Mouse (Mus musculus): ENCODE results near the gene Msgn1. TPM values are rescaled to one million over a fixed set of nuclear protein-coding genes. Genes with fewer than 3 reads are reported as not detected.
A peak's percentile ranks its signal among the peaks of the same experiment; 100 is the strongest.

The Msgn1 gene
- polyA plus RNA-seq, 1 experiment from 2014 or later: not detected

- WGBS: 59% methylated on average over 18 of the region's 18 CpGs
- no peaks in the 10 kb centered on the region for H3K27me3 ChIP-seq (replicated peaks; ENCODE audit: control insufficient read depth, insufficient read depth, low read length)
- H3K9me3 ChIP-seq (ENCODE audit: control insufficient read depth, low read length): no peaks in the 10 kb centered on the region
- H3K4me1 ChIP-seq (ENCODE audit: control insufficient read depth, insufficient read depth, low read length): no peaks in the 10 kb centered on the region
- ATAC-seq: peak; percentile 80
- H3K27ac ChIP-seq (ENCODE audit: low read length): peak overlapping the region; percentile 59
- no peaks in the 10 kb centered on the region for H3K36me3 ChIP-seq (ENCODE audit: control insufficient read depth, insufficient read depth, low read length)
- H3K4me3 ChIP-seq (ENCODE audit: low read length): no peak overlapping the region
- 0 out of 2 replicates have a peak overlapping the region, but pooled peaks have one; percentile 8 for H3K4me2 ChIP-seq (ENCODE audit: low read depth, low read length)
- no peak overlapping the region for H3K9ac ChIP-seq (ENCODE audit: low read depth, low read length)
Observed at GRCm38 (mm10) chr12:11203694-11204665, 4.8 kb downstream of the Msgn1 start.

- H3K4me3 ChIP-seq (ENCODE audit: low read length): no peak overlapping the region
- H3K9me3 ChIP-seq (ENCODE audit: control insufficient read depth, low read length): no peaks in the 10 kb centered on the region
- ATAC-seq: no peak
- H3K4me1 ChIP-seq (ENCODE audit: control insufficient read depth, insufficient read depth, low read length): no peaks in the 10 kb centered on the region
- no peaks in the 10 kb centered on the region for H3K36me3 ChIP-seq (ENCODE audit: control insufficient read depth, insufficient read depth, low read length)
- H3K27ac ChIP-seq (ENCODE audit: low read length): no peak overlapping the region
- no peaks in the 10 kb centered on the region for H3K27me3 ChIP-seq (replicated peaks; ENCODE audit: control insufficient read depth, insufficient read depth, low read length)
- no peak overlapping the region for H3K9ac ChIP-seq (ENCODE audit: low read depth, low read length)
- H3K4me2 ChIP-seq (ENCODE audit: low read depth, low read length): no peak overlapping the region
- 88% methylated on average over 8 of the region's 8 CpGs for WGBS
Observed at GRCm38 (mm10) chr12:11202476-11202875, 6.3 kb downstream of the Msgn1 start.

DNA sequence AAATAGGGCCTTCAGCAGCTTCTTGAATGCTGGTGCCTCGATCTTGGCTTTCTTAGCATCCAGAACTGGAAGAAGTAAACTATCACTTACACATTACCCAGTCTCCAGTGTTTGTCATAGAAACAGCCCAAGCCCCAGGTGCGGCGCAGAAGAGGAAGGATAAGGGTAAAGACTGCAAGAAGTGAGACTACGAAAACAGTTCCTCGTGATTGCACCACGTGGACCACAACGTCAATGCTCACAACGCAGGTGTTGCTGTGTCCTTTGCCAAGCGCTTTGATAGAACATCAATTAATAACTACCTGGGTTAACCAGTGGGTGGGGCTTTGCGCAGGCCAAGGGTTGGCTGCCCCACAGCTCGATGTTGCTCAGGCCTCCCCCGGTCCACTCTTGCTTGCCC lies 8.1 kb downstream of the Msgn1 start:
- no peak overlapping the region for H3K27ac ChIP-seq (ENCODE audit: low read length)
- H3K4me1 ChIP-seq (ENCODE audit: control insufficient read depth, insufficient read depth, low read length): no peaks in the 10 kb centered on the region
- no peaks in the 10 kb centered on the region for H3K9me3 ChIP-seq (ENCODE audit: control insufficient read depth, low read length)
- no peak overlapping the region for H3K4me2 ChIP-seq (ENCODE audit: low read depth, low read length)
- no peak for ATAC-seq
- 90% methylated on average over 12 of the region's 12 CpGs for WGBS
- no peaks in the 10 kb centered on the region for H3K36me3 ChIP-seq (ENCODE audit: control insufficient read depth, insufficient read depth, low read length)
- H3K27me3 ChIP-seq (replicated peaks; ENCODE audit: control insufficient read depth, insufficient read depth, low read length): no peaks in the 10 kb centered on the region
- no peak overlapping the region for H3K4me3 ChIP-seq (ENCODE audit: low read length)
- no peak overlapping the region for H3K9ac ChIP-seq (ENCODE audit: low read depth, low read length)

DNA sequence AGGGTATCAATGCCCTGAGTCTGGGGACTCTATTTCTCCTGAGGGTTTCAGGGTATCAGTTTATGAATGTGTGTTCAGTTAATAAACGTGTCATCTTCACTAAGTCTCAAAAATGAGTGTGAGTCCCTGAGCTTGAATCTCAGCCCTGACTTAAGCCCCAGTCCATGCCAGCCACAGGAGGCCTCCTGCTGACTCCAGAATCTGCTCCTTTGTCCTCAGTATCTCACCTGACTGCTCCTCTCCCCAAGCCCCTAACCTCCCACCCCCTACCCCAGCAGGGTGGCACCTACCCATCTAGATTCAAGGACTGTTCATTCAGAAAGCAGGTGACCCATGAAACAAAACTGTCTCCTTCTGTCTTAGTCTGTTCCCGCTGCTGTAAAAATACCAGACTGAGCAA lies 10.2 kb downstream of the Msgn1 start:
- Histone ChIP-seq H3K36me3 (ENCODE audit: control insufficient read depth, insufficient read depth, low read length) (no peaks in the 10 kb centered on the region), H3K4me1 (ENCODE audit: control insufficient read depth, insufficient read depth, low read length) (no peaks in the 10 kb centered on the region), H3K9me3 (ENCODE audit: control insufficient read depth, low read length) (no peaks in the 10 kb centered on the region), H3K9ac (ENCODE audit: low read depth, low read length) (no peak overlapping the region), H3K4me3 (ENCODE audit: low read length) (no peak overlapping the region), H3K27me3 (replicated peaks; ENCODE audit: control insufficient read depth, insufficient read depth, low read length) (no peaks in the 10 kb centered on the region), H3K4me2 (ENCODE audit: low read depth, low read length) (no peak overlapping the region), H3K27ac (ENCODE audit: low read length) (no peak overlapping the region)
- 47% methylated on average over 2 of the region's 2 CpGs for WGBS
- no peak for ATAC-seq

GRCm38 (mm10) chr12:11198026-11198425 lies 10.7 kb downstream of the Msgn1 start:
- Histone ChIP-seq H3K4me3 (ENCODE audit: low read length) (no peak overlapping the region), H3K4me2 (ENCODE audit: low read depth, low read length) (no peak overlapping the region), H3K36me3 (ENCODE audit: control insufficient read depth, insufficient read depth, low read length) (no peaks in the 10 kb centered on the region), H3K4me1 (ENCODE audit: control insufficient read depth, insufficient read depth, low read length) (no peaks in the 10 kb centered on the region), H3K27ac (ENCODE audit: low read length) (no peak overlapping the region), H3K27me3 (replicated peaks; ENCODE audit: control insufficient read depth, insufficient read depth, low read length) (no peaks in the 10 kb centered on the region), H3K9ac (ENCODE audit: low read depth, low read length) (no peak overlapping the region), H3K9me3 (ENCODE audit: control insufficient read depth, low read length) (no peaks in the 10 kb centered on the region)
- WGBS: 41% methylated on average over 4 of the region's 4 CpGs
- no peak for ATAC-seq

DNA sequence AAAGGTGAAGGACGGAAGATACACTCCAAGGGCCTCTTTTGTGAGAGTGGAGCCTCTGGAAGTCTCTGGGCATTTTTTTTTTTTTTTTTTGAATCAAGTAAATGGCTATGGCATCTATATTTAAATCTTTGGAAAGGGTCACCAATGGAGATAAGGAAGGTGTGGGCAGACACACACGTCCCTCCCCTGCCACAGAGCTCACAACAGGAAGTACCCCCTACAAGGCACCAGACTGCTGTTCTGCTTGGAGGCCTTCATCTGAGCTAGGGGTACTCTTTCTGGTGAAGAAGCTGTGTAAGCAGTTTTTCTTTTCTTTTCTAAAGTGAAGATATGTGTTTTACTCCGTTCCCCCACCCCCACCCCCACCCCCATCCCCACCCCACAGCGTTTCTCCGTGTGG lies 11.9 kb downstream of the Msgn1 start:
- H3K27me3 ChIP-seq (replicated peaks; ENCODE audit: control insufficient read depth, insufficient read depth, low read length): no peaks in the 10 kb centered on the region
- no peak overlapping the region for H3K4me2 ChIP-seq (ENCODE audit: low read depth, low read length)
- no peak for ATAC-seq
- H3K27ac ChIP-seq (ENCODE audit: low read length): no peak overlapping the region
- no peaks in the 10 kb centered on the region for H3K9me3 ChIP-seq (ENCODE audit: control insufficient read depth, low read length)
- H3K9ac ChIP-seq (ENCODE audit: low read depth, low read length): no peak overlapping the region
- no peaks in the 10 kb centered on the region for H3K36me3 ChIP-seq (ENCODE audit: control insufficient read depth, insufficient read depth, low read length)
- WGBS: 55% methylated on average over 5 of the region's 5 CpGs
- H3K4me1 ChIP-seq (ENCODE audit: control insufficient read depth, insufficient read depth, low read length): no peaks in the 10 kb centered on the region
- H3K4me3 ChIP-seq (ENCODE audit: low read length): no peak overlapping the region

- peak; percentile 52; the same call in 1 of the 2 replicates for ATAC-seq
- WGBS: 9% methylated on average over 16 of the region's 19 CpGs
- no peaks in the 10 kb centered on the region for H3K36me3 ChIP-seq (ENCODE audit: control insufficient read depth, insufficient read depth, low read length)
Observed at GRCm38 (mm10) chr12:11196142-11196597, 12.6 kb downstream of the Msgn1 start.

GRCm38 (mm10) chr12:11195031-11195430 lies 13.7 kb downstream of the Msgn1 start:
- H3K9ac ChIP-seq (ENCODE audit: low read depth, low read length): no peak overlapping the region
- 78% methylated on average over 1 of the region's 1 CpGs for WGBS
- H3K36me3 ChIP-seq (ENCODE audit: control insufficient read depth, insufficient read depth, low read length): no peaks in the 10 kb centered on the region
- no peaks in the 10 kb centered on the region for H3K9me3 ChIP-seq (ENCODE audit: control insufficient read depth, low read length)
- H3K4me3 ChIP-seq (ENCODE audit: low read length): no peak overlapping the region
- H3K4me2 ChIP-seq (ENCODE audit: low read depth, low read length): no peak overlapping the region
- no peak for ATAC-seq
- H3K27me3 ChIP-seq (replicated peaks; ENCODE audit: control insufficient read depth, insufficient read depth, low read length): no peaks in the 10 kb centered on the region
- no peaks in the 10 kb centered on the region for H3K4me1 ChIP-seq (ENCODE audit: control insufficient read depth, insufficient read depth, low read length)
- no peak overlapping the region for H3K27ac ChIP-seq (ENCODE audit: low read length)

More at GRCm38 (mm10) chr12:11196142-11196597, 12.6 kb downstream of the Msgn1 start:
- Histone ChIP-seq H3K9ac (ENCODE audit: low read depth, low read length) (no peak overlapping the region), H3K4me3 (ENCODE audit: low read length) (no peak overlapping the region), H3K4me2 (ENCODE audit: low read depth, low read length) (peak overlapping the region; percentile 42), H3K9me3 (ENCODE audit: control insufficient read depth, low read length) (no peaks in the 10 kb centered on the region), H3K4me1 (ENCODE audit: control insufficient read depth, insufficient read depth, low read length) (no peaks in the 10 kb centered on the region), H3K27ac (ENCODE audit: low read length) (no peak overlapping the region), H3K27me3 (replicated peaks; ENCODE audit: control insufficient read depth, insufficient read depth, low read length) (no peaks in the 10 kb centered on the region)

GRCm38 (mm10) chr12:11178486-11179154 lies 30.2 kb downstream of the Msgn1 start:
- no peaks in the 10 kb centered on the region for H3K9me3 ChIP-seq (ENCODE audit: control insufficient read depth, low read length)
- peak overlapping the region; percentile 36; the same call in 1 of the 2 replicates for H3K4me2 ChIP-seq (ENCODE audit: low read depth, low read length)
- H3K9ac ChIP-seq (ENCODE audit: low read depth, low read length): no peak overlapping the region
- peak; percentile 95 for ATAC-seq
- no peaks in the 10 kb centered on the region; the same call in 1 of the 2 replicates for H3K27me3 ChIP-seq (replicated peaks; ENCODE audit: control insufficient read depth, insufficient read depth, low read length)
- H3K27ac ChIP-seq (ENCODE audit: low read length): no peak overlapping the region
- H3K4me1 ChIP-seq (ENCODE audit: control insufficient read depth, insufficient read depth, low read length): no peaks in the 10 kb centered on the region
- WGBS: 22% methylated on average over 11 of the region's 11 CpGs
- H3K4me3 ChIP-seq (ENCODE audit: low read length): peak overlapping the region; percentile 4; the same call in 1 of the 2 replicates
- no peaks in the 10 kb centered on the region for H3K36me3 ChIP-seq (ENCODE audit: control insufficient read depth, insufficient read depth, low read length)

Data from intestine, embryonic 16.5 days (tissue).